ENCODE assay signal across 14 mouse cellular contexts in genomic region chr5:124222696-124223095, GRCm38 (mm10). TPM values are rescaled to one million over a fixed set of nuclear protein-coding genes. Genes with fewer than 3 reads are reported as not detected.
A peak's percentile ranks its signal among the peaks of the same experiment; 100 is the strongest.
DNase-seq lines count a peak whose midpoint lies in the region; ATAC-seq and TF ChIP-seq lines count a peak whose summit lies in the region.
"Had no signal": no experiment of that assay in that cellular context is flagged by ENCODE, and none has a peak within 500 bp of the region (broad histone marks: within the 10 kb centered on the region; RNA-seq: fewer than 3 reads in every experiment).

No protein-coding gene starts in this region.

- peaks cover 89% of the 10 kb centered on the region for H3K4me1 ChIP-seq in heart, embryonic 10.5 days
- peaks cover 84% of the 10 kb centered on the region for H3K4me1 ChIP-seq in heart, embryonic 12.5 days (replicated peaks)
- H3K4me1 ChIP-seq in lung, postnatal 0 days (ENCODE audit: insufficient read depth, low read depth, low read length) = peaks cover 39% of the 10 kb centered on the region
- H3K4me1 ChIP-seq in stomach, embryonic 16.5 days (ENCODE audit: control insufficient read depth, insufficient read depth, low read length) = peaks cover 25% of the 10 kb centered on the region
- H3K4me1 ChIP-seq in intestine, embryonic 15.5 days (replicated peaks) = peaks cover 13% of the 10 kb centered on the region; the same call in 1 of the 2 replicates

- H3K9ac ChIP-seq in heart, embryonic 12.5 days = no peak overlapping the region
- no peak overlapping the region for H3K9ac ChIP-seq in lung, postnatal 0 days (replicated peaks; ENCODE audit: low read depth)
- no peak overlapping the region for H3K9ac ChIP-seq in stomach, embryonic 16.5 days (ENCODE audit: low read length)
- H3K9ac ChIP-seq in intestine, embryonic 15.5 days = no peak overlapping the region
- H3K9ac ChIP-seq: embryonic facial prominence, embryonic 13.5 days had no signal

- 85% methylated on average over 11 of the region's 11 CpGs for WGBS in heart, embryonic 10.5 days
- WGBS in heart, embryonic 12.5 days = 78% methylated on average over 11 of the region's 11 CpGs
- WGBS in lung, postnatal 0 days = 73% methylated on average over 11 of the region's 11 CpGs
- 80% methylated on average over 11 of the region's 11 CpGs for WGBS in stomach, embryonic 16.5 days
- WGBS in intestine, embryonic 15.5 days = 79% methylated on average over 11 of the region's 11 CpGs

- peak overlapping the region; percentile 19; the same call in 1 of the 2 replicates for H3K27ac ChIP-seq in heart, embryonic 10.5 days
- H3K27ac ChIP-seq in heart, embryonic 12.5 days (ENCODE audit: poor library complexity, severe bottlenecking) = no peak overlapping the region; the same call in 1 of the 2 replicates
- H3K27ac ChIP-seq in lung, postnatal 0 days (ENCODE audit: low read length) = peak overlapping the region; percentile 51; the same call in 1 of the 2 replicates
- no peak overlapping the region for H3K27ac ChIP-seq in stomach, embryonic 16.5 days (ENCODE audit: low read length)
- H3K27ac ChIP-seq in intestine, embryonic 15.5 days = no peak overlapping the region
- H3K27ac ChIP-seq: embryonic facial prominence, embryonic 13.5 days had no signal

- H3K4me2 ChIP-seq in heart, embryonic 12.5 days = no peak overlapping the region
- H3K4me2 ChIP-seq in lung, postnatal 0 days (replicated peaks; ENCODE audit: low read depth, low read length) = no peak overlapping the region
- no peak overlapping the region for H3K4me2 ChIP-seq in stomach, embryonic 16.5 days (ENCODE audit: low read depth, low read length)
- H3K4me2 ChIP-seq in intestine, embryonic 15.5 days (replicated peaks) = no peak overlapping the region
- H3K4me2 ChIP-seq: embryonic facial prominence, embryonic 13.5 days; midbrain, embryonic 11.5 days had no signal

- no peak for TF ChIP-seq EP300 in lung, postnatal 0 days (IDR thresholded peaks at IDR 0.05)

- no peak for TF ChIP-seq CTCF in lung, postnatal 0 days (IDR thresholded peaks at IDR 0.05)

- H3K4me3 ChIP-seq in heart, embryonic 10.5 days = no peak overlapping the region
- H3K4me3 ChIP-seq in heart, embryonic 12.5 days = no peak overlapping the region
- H3K4me3 ChIP-seq in lung, postnatal 0 days (ENCODE audit: low read depth, low read length) = no peak overlapping the region
- H3K4me3 ChIP-seq in stomach, embryonic 16.5 days (replicated peaks; ENCODE audit: low read length) = no peak overlapping the region
- no peak overlapping the region for H3K4me3 ChIP-seq in intestine, embryonic 15.5 days (replicated peaks)
- H3K4me3 ChIP-seq: embryonic facial prominence, embryonic 13.5 days had no signal

- H3K9me3 ChIP-seq in heart, embryonic 10.5 days = no peaks in the 10 kb centered on the region
- H3K9me3 ChIP-seq in heart, embryonic 12.5 days (replicated peaks) = no peaks in the 10 kb centered on the region
- no peaks in the 10 kb centered on the region for H3K9me3 ChIP-seq in lung, postnatal 0 days (ENCODE audit: low read length)
- H3K9me3 ChIP-seq in stomach, embryonic 16.5 days (replicated peaks; ENCODE audit: control insufficient read depth, low read length) = no peaks in the 10 kb centered on the region
- no peaks in the 10 kb centered on the region for H3K9me3 ChIP-seq in intestine, embryonic 15.5 days
- H3K9me3 ChIP-seq: embryonic facial prominence, embryonic 13.5 days had no signal

- no peak for DNase-seq in heart, embryonic 10.5 days (ENCODE audit: low spot score)
- DNase-seq in lung, postnatal 0 days (ENCODE audit: low spot score) = peak; percentile 44
- DNase-seq in lung, postnatal 36 days = no peak
- DNase-seq in gastrocnemius, postnatal 10 days = peak; percentile 46
- DNase-seq: cerebellum, adult 2 months; kidney, adult 11 months; lung, adult 18-20 months; thymus, postnatal 14 days had no signal

- H3K27me3 ChIP-seq in heart, embryonic 10.5 days (ENCODE audit: insufficient read depth, poor library complexity, severe bottlenecking) = no peaks in the 10 kb centered on the region
- H3K27me3 ChIP-seq in heart, embryonic 12.5 days (replicated peaks) = no peaks in the 10 kb centered on the region
- H3K27me3 ChIP-seq in lung, postnatal 0 days (replicated peaks; ENCODE audit: insufficient read depth, low read length) = no peaks in the 10 kb centered on the region
- H3K27me3 ChIP-seq in stomach, embryonic 16.5 days (ENCODE audit: control insufficient read depth, insufficient read depth, low read length) = no peaks in the 10 kb centered on the region
- H3K27me3 ChIP-seq in intestine, embryonic 15.5 days (replicated peaks) = no peaks in the 10 kb centered on the region
- H3K27me3 ChIP-seq: embryonic facial prominence, embryonic 13.5 days had no signal

- ATAC-seq in heart, embryonic 12.5 days (ENCODE audit: insufficient number of reproducible peaks, low FRiP score) = no peak
- ATAC-seq in lung, postnatal 0 days = peak; percentile 14
- ATAC-seq in stomach, embryonic 16.5 days (ENCODE audit: insufficient read depth, low FRiP score) = peak; percentile 18; the same call in 1 of the 2 replicates
- no peak for ATAC-seq in intestine, embryonic 15.5 days
- ATAC-seq: CD4-positive, CD25-positive, alpha-beta regulatory T cell, adult 4 months had no signal

- H3K36me3 ChIP-seq in heart, embryonic 10.5 days = no peaks in the 10 kb centered on the region
- no peaks in the 10 kb centered on the region for H3K36me3 ChIP-seq in heart, embryonic 12.5 days
- H3K36me3 ChIP-seq in lung, postnatal 0 days (ENCODE audit: insufficient read depth, low read length) = no peaks in the 10 kb centered on the region; the same call in 1 of the 2 replicates
- H3K36me3 ChIP-seq in stomach, embryonic 16.5 days (ENCODE audit: control insufficient read depth, insufficient read depth, low read length) = no peaks in the 10 kb centered on the region
- H3K36me3 ChIP-seq in intestine, embryonic 15.5 days = no peaks in the 10 kb centered on the region
- H3K36me3 ChIP-seq: embryonic facial prominence, embryonic 13.5 days had no signal

RNA-seq across cellular contexts. Expression of gene Pitpnm2, which starts 26.9 kb away (rescaled TPM):
- polyA plus RNA-seq in heart, embryonic 10.5 days (2016; fragmentation: Nextera tagmentation; extraction: Ambion mirVana) = 4.8 and 6.1 TPM in 2 replicates
- 7.5 and 7.8 TPM in 2 replicates for polyA plus RNA-seq in heart, embryonic 12.5 days (2016; fragmentation: Nextera tagmentation; extraction: Ambion mirVana)
- polyA plus RNA-seq in lung, postnatal 0 days (2015; fragmentation: Nextera tagmentation; extraction: Ambion mirVana) = 9.2 and 10.5 TPM in 2 replicates
- 10 to 100 TPM; 20.8 to 25.4 TPM for total RNA-seq in gastrocnemius, postnatal 10 days (2021)
- 2.4 and 2.6 TPM in 2 replicates for polyA plus RNA-seq in stomach, embryonic 16.5 days (2015; fragmentation: Nextera tagmentation; extraction: Ambion mirVana)
- polyA plus RNA-seq in intestine, embryonic 15.5 days (2015; fragmentation: Nextera tagmentation; extraction: Ambion mirVana) = 3.1 and 3.8 TPM in 2 replicates

Comparison
In these comparisons a context has a peak if more than half of its experiments do, and no peak if none do; other contexts are left out.
1. DNase-seq: peak in lung, postnatal 0 days (single experiment) and gastrocnemius, postnatal 10 days (single experiment); none in heart, embryonic 10.5 days (single experiment) and lung, postnatal 36 days (single experiment).
2. H3K27ac ChIP-seq: peak in heart, embryonic 10.5 days (single experiment) and lung, postnatal 0 days (single experiment); none in heart, embryonic 12.5 days (single experiment), stomach, embryonic 16.5 days (single experiment) and intestine, embryonic 15.5 days (single experiment).
3. ATAC-seq: peak in lung, postnatal 0 days (single experiment) and stomach, embryonic 16.5 days (single experiment); none in heart, embryonic 12.5 days (single experiment) and intestine, embryonic 15.5 days (single experiment).